Mouse (Mus musculus) embryonic fibroblast, embryonic 13.5 days (primary cell): Measurements from ENCODE around the gene Rexo5.

ENCODE experiments used
- CTCF ChIP-seq: IDR thresholded peaks from 2 replicates; pipeline ENCODE4 v1.5.1; 2011; ENCODE audit warnings: mild to moderate bottlenecking, control low read depth, low read length, moderate library complexity, borderline replicate concordance; ENCODE audit not compliant: insufficient read depth
- POLR2A ChIP-seq: IDR thresholded peaks from 2 replicates; pipeline ENCODE4 v1.6.1; 2011; ENCODE audit warnings: low read depth, mild to moderate bottlenecking, control low read depth, low read length, moderate library complexity

DNA sequence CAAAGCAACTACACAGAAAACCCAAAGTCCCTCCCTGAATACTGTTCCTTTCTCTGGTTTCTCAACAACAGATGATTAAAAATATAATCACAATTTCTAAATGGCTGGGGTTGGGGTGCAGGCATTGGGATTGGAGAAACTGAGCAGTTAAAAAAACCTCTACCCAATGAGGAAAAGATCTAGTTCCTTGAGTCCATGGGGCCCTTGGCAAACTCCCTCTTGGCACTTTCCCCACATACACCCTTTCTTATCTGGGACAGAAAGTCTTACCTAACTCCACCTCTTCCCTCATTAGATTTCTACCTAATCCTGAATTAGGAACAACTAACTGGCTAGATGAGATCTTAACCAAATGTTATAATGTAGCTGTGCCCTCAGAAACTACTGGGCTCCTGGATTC, 61.2 kb downstream of the Rexo5 start:
- TF ChIP-seq POLR2A, result no peak
- TF ChIP-seq CTCF, result no peak
